Mouse (Mus musculus) intestine, embryonic 16.5 days (tissue): ENCODE measurements around the gene Marveld3. TPM values are rescaled to one million over a fixed set of nuclear protein-coding genes. Genes with fewer than 3 reads are reported as not detected.

ENCODE experiments used
- ATAC-seq: fragments of 200-750 bp; cut with Nextera tagmentation; 2 replicates; pipeline ENCODE4 v1.8.0; 2017; ENCODE audit warnings: moderate TSS enrichment, moderate library complexity
- H3K27ac ChIP-seq: fragments of 300-500 bp; sonication (generic); 2 replicates; pipeline ENCODE4 v1.5.1; 2014; ENCODE audit warnings: mild to moderate bottlenecking, low read length
- H3K27me3 ChIP-seq: fragments of 300-500 bp; sonication (generic); replicated peaks from 2 replicates; pipeline ENCODE4 v1.6.1; 2014; ENCODE audit warnings: low read length, control low read depth, mixed read lengths; ENCODE audit not compliant: control insufficient read depth, insufficient read depth
- H3K36me3 ChIP-seq: fragments of 300-500 bp; sonication (generic); 2 replicates; pipeline ENCODE4 v1.6.1; 2014; ENCODE audit warnings: low read length, control low read depth; ENCODE audit not compliant: control insufficient read depth, insufficient read depth
- H3K4me1 ChIP-seq: fragments of 300-500 bp; sonication (generic); 2 replicates; pipeline ENCODE4 v1.6.1; 2014; ENCODE audit warnings: low read length, control low read depth, mixed read lengths; ENCODE audit not compliant: control insufficient read depth, insufficient read depth
- H3K4me2 ChIP-seq: fragments of 300-500 bp; sonication (generic); 2 replicates; pipeline ENCODE4 v1.6.1; 2014; ENCODE audit warnings: low read depth, low read length, control low read depth
- H3K4me3 ChIP-seq: fragments of 300-500 bp; sonication (generic); 2 replicates; pipeline ENCODE4 v1.5.1; 2014; ENCODE audit warnings: mild to moderate bottlenecking, low read length
- H3K9ac ChIP-seq: fragments of 300-500 bp; sonication (generic); 2 replicates; pipeline ENCODE4 v1.6.1; 2014; ENCODE audit warnings: low read depth, low read length
- H3K9me3 ChIP-seq: fragments of 300-500 bp; sonication (generic); 2 replicates; pipeline ENCODE4 v1.6.1; 2016; ENCODE audit warnings: low read length, control low read depth; ENCODE audit not compliant: control insufficient read depth
- WGBS: fragments of 180-500 bp; shearing (Covaris S2); extraction: QIAGEN DNeasy Blood & Tissue Kit; methylation state at CpG from one replicate; pipeline ENCODE4 v1.1.7; 2014; 5-methylcytosine and 5-hydroxymethylcytosine counted together
- polyA plus RNA-seq: library from polyadenylated mRNA; unstranded; fragments of >200 nt; fragmentation: Nextera tagmentation; extraction: Ambion mirVana; gene quantifications from 2 replicates; pipeline ENCODE4 v1.2.1, GENCODE M21; 2015

The Marveld3 gene
- polyA plus RNA-seq, 1 experiment from 2014 or later, result 12.0 TPM

- ATAC-seq, result no peak
- H3K9ac ChIP-seq, result no peak overlapping the region
- no peak overlapping the region for H3K27ac ChIP-seq
- H3K4me1 ChIP-seq, result no peaks in the 10 kb centered on the region
- WGBS, result 81% methylated on average over 4 of the region's 4 CpGs
- no peak overlapping the region for H3K4me2 ChIP-seq
- no peaks in the 10 kb centered on the region for H3K9me3 ChIP-seq
- H3K36me3 ChIP-seq, result no peaks in the 10 kb centered on the region
- peaks cover 9% of the 10 kb centered on the region for H3K27me3 ChIP-seq
- no peak overlapping the region for H3K4me3 ChIP-seq
Observed at GRCm38 (mm10) chr8:109972901-109973300, 10.9 kb upstream of the Marveld3 start.

DNA sequence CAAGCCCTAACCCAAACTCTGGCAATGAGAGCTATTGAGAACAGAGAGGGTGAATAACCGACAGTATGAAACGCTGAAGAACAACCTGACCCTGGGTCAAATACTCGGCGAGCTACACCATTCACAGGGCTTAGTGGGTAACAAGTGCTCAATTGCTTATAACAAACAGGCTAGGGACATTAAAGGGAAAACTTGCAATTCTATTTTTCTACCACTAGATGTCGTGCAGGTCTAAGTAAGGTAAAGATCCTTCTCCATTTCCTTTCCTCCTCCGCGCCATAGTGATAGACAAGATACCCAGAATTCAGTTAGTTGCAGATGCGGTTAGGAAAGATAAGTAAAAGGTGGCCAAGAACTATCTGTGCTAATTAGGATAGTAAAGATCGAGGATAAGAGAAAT lies 8.3 kb upstream of the Marveld3 start:
- WGBS, result 7% methylated on average over 9 of the region's 9 CpGs
- H3K4me3 ChIP-seq, result no peak overlapping the region
- no peaks in the 10 kb centered on the region for H3K4me1 ChIP-seq
- H3K4me2 ChIP-seq, result no peak overlapping the region
- ATAC-seq, result no peak
- peaks cover 9% of the 10 kb centered on the region for H3K27me3 ChIP-seq
- no peaks in the 10 kb centered on the region for H3K36me3 ChIP-seq
- no peak overlapping the region for H3K9ac ChIP-seq
- H3K27ac ChIP-seq, result no peak overlapping the region
- H3K9me3 ChIP-seq, result no peaks in the 10 kb centered on the region

DNA sequence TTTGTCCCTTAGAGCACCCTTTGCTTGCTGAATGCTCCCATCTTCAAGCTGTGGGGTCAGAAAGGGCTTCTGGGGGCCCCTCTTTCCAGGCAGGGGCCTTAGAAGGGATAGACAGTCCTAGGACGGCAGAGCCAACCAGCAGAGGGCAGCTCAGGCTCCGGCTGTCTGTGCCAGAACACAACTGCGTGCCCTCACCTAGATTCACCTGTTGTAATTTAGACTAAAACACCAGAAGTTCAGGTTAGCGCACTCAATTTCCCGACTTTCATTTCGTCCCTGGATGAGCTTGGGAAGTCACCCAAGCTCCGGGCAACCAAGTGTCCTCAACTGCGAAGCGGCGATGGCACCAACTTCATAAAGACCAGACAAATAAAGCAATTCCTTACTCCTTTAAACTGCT lies 6.8 kb upstream of the Marveld3 start:
- H3K9me3 ChIP-seq, result no peaks in the 10 kb centered on the region
- peaks cover 9% of the 10 kb centered on the region for H3K27me3 ChIP-seq
- 53% methylated on average over 10 of the region's 10 CpGs for WGBS
- no peaks in the 10 kb centered on the region for H3K36me3 ChIP-seq
- H3K9ac ChIP-seq, result no peak overlapping the region
- H3K4me2 ChIP-seq, result no peak overlapping the region
- no peak for ATAC-seq
- no peak overlapping the region for H3K27ac ChIP-seq
- H3K4me3 ChIP-seq, result no peak overlapping the region
- H3K4me1 ChIP-seq, result no peaks in the 10 kb centered on the region

GRCm38 (mm10) chr8:109964106-109964505 lies 2.1 kb upstream of the Marveld3 start:
- H3K9me3 ChIP-seq, result no peaks in the 10 kb centered on the region
- WGBS, result 76% methylated on average over 4 of the region's 4 CpGs
- 0 out of 2 replicates have a peak, but pooled peaks cover 10% of the 10 kb centered on the region for H3K4me1 ChIP-seq
- ATAC-seq, result no peak
- H3K4me2 ChIP-seq, result no peak overlapping the region
- H3K27me3 ChIP-seq, result peaks cover 18% of the 10 kb centered on the region
- H3K36me3 ChIP-seq, result no peaks in the 10 kb centered on the region
- H3K27ac ChIP-seq, result no peak overlapping the region
- H3K4me3 ChIP-seq, result no peak overlapping the region
- H3K9ac ChIP-seq, result no peak overlapping the region

- H3K9me3 ChIP-seq, result no peaks in the 10 kb centered on the region
- WGBS, result 57% methylated on average over 13 of the region's 13 CpGs
- H3K36me3 ChIP-seq, result no peaks in the 10 kb centered on the region
- H3K9ac ChIP-seq, result no peak overlapping the region
- H3K4me2 ChIP-seq, result no peak overlapping the region
- peaks cover 17% of the 10 kb centered on the region for H3K27me3 ChIP-seq
- no peak overlapping the region for H3K27ac ChIP-seq
- H3K4me3 ChIP-seq, result no peak overlapping the region
- H3K4me1 ChIP-seq, result 0 out of 2 replicates have a peak, but pooled peaks cover 10% of the 10 kb centered on the region
- ATAC-seq, result no peak
Observed at GRCm38 (mm10) chr8:109963421-109963820, 1.4 kb upstream of the Marveld3 start.

DNA sequence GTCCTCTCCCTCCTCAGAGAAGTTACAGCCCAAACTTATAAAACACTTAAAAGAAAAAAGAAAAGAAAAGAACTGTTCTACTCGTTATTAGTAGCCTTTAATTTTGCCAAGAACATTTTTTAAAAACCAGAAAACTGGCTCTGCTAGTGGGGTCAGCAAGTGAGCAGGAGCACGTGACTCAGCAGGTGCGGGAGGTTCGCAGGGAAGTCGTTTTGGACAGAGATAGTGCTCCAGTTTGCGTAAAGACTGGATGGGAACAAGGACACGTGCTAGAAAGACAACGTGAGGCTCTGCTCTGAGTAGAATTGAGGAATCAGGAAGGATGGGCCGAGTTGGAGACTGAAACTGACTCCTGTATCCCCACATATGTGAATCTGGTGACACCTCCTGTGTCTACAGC lies 893 bp upstream of the Marveld3 start:
- 70% methylated on average over 9 of the region's 9 CpGs for whole genome bisulfite sequencing

DNA sequence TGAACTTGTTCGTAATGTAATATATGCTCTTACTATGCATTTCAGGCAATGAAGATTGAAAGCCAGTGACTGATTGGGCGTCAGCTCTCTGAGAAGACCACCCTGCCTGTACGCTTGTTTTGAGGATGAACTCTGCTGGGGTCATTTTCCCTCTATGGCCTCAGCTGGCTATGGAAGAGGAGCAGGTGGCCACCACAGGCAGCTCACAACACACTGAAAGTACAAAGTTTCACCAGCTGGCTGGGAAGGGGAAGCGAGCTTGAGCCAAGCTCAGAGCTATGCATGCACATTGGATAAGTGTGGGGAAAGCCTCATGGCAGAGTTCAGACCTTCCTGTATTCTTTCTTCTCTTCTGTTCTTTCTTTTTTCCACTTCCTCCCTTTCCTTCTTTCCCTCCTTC lies 2.9 kb downstream of the Marveld3 start:
- H3K4me2 ChIP-seq, result no peak overlapping the region
- ATAC-seq, result no peak
- H3K27ac ChIP-seq, result no peak overlapping the region
- no peaks in the 10 kb centered on the region for H3K9me3 ChIP-seq
- no peak overlapping the region for H3K4me3 ChIP-seq
- H3K4me1 ChIP-seq, result peaks cover 22% of the 10 kb centered on the region; the same call in 1 of the 2 replicates
- no peak overlapping the region for H3K9ac ChIP-seq
- WGBS, result 81% methylated on average over 4 of the region's 4 CpGs
- H3K27me3 ChIP-seq, result peaks cover 17% of the 10 kb centered on the region
- H3K36me3 ChIP-seq, result no peaks in the 10 kb centered on the region

More for the DNA sequence above, 893 bp upstream of the Marveld3 start:
- H3K36me3 ChIP-seq, result no peaks in the 10 kb centered on the region
- H3K9ac ChIP-seq, result no peak overlapping the region
- H3K27me3 ChIP-seq, result peaks cover 17% of the 10 kb centered on the region
- H3K4me2 ChIP-seq, result no peak overlapping the region
- no peak for ATAC-seq
- no peak overlapping the region for H3K4me3 ChIP-seq
- H3K4me1 ChIP-seq, result 0 out of 2 replicates have a peak, but pooled peaks cover 15% of the 10 kb centered on the region
- no peak overlapping the region for H3K27ac ChIP-seq
- H3K9me3 ChIP-seq, result no peaks in the 10 kb centered on the region

GRCm38 (mm10) chr8:109958036-109958655 lies 3.9 kb downstream of the Marveld3 start:
- Histone ChIP-seq H3K27ac (peak overlapping the region; percentile 63), H3K9me3 (no peaks in the 10 kb centered on the region), H3K4me3 (no peak overlapping the region), H3K27me3 (peaks cover 16% of the 10 kb centered on the region), H3K9ac (no peak overlapping the region), H3K4me2 (no peak overlapping the region), H3K4me1 (peaks cover 22% of the 10 kb centered on the region; the same call in 1 of the 2 replicates), H3K36me3 (no peaks in the 10 kb centered on the region)
- ATAC-seq, result no peak
- WGBS, result 30% methylated on average over 12 of the region's 12 CpGs

DNA sequence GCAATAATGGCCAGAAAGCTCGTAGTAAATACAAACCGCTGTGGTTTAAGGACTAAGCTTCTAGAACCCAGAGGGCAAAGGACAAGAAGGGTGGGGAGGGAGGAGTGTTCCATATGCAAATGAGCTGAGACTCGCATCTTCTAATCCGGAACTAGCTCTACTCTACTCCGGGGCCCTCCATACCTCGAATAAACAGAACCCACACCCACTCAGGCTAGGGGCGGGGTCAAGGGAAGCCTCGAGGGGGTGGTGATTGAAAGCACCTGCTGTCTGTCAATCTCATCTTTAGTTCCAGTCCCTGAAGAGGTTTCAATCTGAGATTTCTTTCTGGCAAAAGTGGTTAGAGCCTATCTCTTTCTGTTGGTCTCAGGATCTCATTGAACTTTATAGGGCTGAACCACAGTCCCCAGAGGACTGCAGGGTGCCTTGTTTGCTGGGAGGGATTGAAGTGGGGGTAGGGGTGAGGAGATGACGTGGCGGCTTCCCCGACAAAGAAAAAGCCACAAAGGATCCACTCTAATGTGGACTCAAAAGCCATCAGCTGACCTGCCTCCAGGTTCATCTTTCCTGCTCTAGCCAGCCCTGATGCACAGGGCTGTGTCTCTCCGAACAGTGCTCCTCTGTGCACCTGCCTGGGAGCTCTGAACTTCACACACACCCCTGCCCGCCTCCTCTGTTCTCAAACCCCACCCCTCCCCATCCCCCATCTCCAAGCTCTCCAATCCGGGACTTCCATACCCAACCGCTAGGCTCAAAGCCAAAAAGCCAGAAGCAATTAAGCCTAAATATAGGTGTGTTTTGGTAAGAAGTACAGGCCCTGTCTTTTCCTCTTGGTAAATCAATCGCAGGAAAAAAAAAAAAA lies 4.6 kb downstream of the Marveld3 start:
- peak; percentile 73 for ATAC-seq
- no peaks in the 10 kb centered on the region for H3K36me3 ChIP-seq
- peak overlapping the region; percentile 50 for H3K27ac ChIP-seq
- WGBS, result 12% methylated on average over 16 of the region's 16 CpGs
- no peak overlapping the region for H3K4me3 ChIP-seq
- H3K9ac ChIP-seq, result no peak overlapping the region
- H3K27me3 ChIP-seq, result peaks cover 13% of the 10 kb centered on the region
- H3K9me3 ChIP-seq, result no peaks in the 10 kb centered on the region
- H3K4me1 ChIP-seq, result peaks cover 22% of the 10 kb centered on the region; the same call in 1 of the 2 replicates
- peak overlapping the region; percentile 7; the same call in 1 of the 2 replicates for H3K4me2 ChIP-seq
